Mouse (Mus musculus) neural tube, embryonic 13.5 days (tissue): ENCODE measurements around the gene Hps1. TPM values are rescaled to one million over a fixed set of nuclear protein-coding genes. Genes with fewer than 3 reads are reported as not detected.

Experiments
- ATAC-seq: fragments of 200-750 bp; cut with Nextera tagmentation; 2 replicates; pipeline ENCODE4 v1.8.0; 2017; ENCODE audit warnings: low read depth, mild to moderate bottlenecking, moderate TSS enrichment, moderate library complexity
- H3K27ac ChIP-seq: fragments of 300-500 bp; sonication (generic); replicated peaks from 2 replicates; pipeline ENCODE4 v1.5.1; 2015; ENCODE audit warnings: moderate library complexity, mild to moderate bottlenecking, inconsistent platforms
- H3K27me3 ChIP-seq: fragments of 300-500 bp; sonication (generic); 2 replicates; pipeline ENCODE4 v1.6.1; 2015; ENCODE audit warnings: mild to moderate bottlenecking, inconsistent platforms
- H3K36me3 ChIP-seq: fragments of 300-500 bp; sonication (generic); 2 replicates; pipeline ENCODE4 v1.6.1; 2015; ENCODE audit warnings: mild to moderate bottlenecking, inconsistent platforms
- H3K4me1 ChIP-seq: fragments of 300-500 bp; sonication (generic); replicated peaks from 2 replicates; pipeline ENCODE4 v1.6.1; 2015; ENCODE audit warnings: inconsistent platforms
- H3K4me2 ChIP-seq: fragments of 300-500 bp; sonication (generic); 2 replicates; pipeline ENCODE4 v1.6.1; 2015; ENCODE audit warnings: inconsistent platforms, mild to moderate bottlenecking, moderate library complexity
- H3K4me3 ChIP-seq: fragments of 300-500 bp; sonication (generic); 2 replicates; pipeline ENCODE4 v1.5.1; 2015; ENCODE audit warnings: mild to moderate bottlenecking, inconsistent platforms
- H3K9ac ChIP-seq: fragments of 300-500 bp; sonication (generic); 2 replicates; pipeline ENCODE4 v1.6.1; 2015; ENCODE audit warnings: moderate library complexity, mild to moderate bottlenecking, inconsistent platforms
- H3K9me3 ChIP-seq: fragments of 300-500 bp; sonication (generic); 2 replicates; pipeline ENCODE4 v1.6.1; 2016; ENCODE audit warnings: inconsistent platforms
- WGBS: fragments of 180-500 bp; shearing (Covaris S2); methylation state at CpG from one replicate; pipeline ENCODE4 v1.1.7; 2015; 5-methylcytosine and 5-hydroxymethylcytosine counted together
- polyA plus RNA-seq: library from polyadenylated mRNA; unstranded; fragments of >200 nt; fragmentation: Nextera tagmentation; extraction: Ambion mirVana; gene quantifications from 2 replicates; pipeline ENCODE4 v1.2.1, GENCODE M21; 2015

Gene Hps1
- polyA plus RNA-seq, 1 experiment from 2014 or later: 13.5 TPM

GRCm38 (mm10) chr19:42737753-42738152 is 42.0 kb downstream of the Hps1 start:
- no peak overlapping the region for H3K4me3 ChIP-seq
- H3K9ac ChIP-seq: no peak overlapping the region
- 72% methylated on average over 9 of the region's 9 CpGs for WGBS
- H3K4me2 ChIP-seq: no peak overlapping the region
- no peak overlapping the region for H3K27ac ChIP-seq
- no peaks in the 10 kb centered on the region for H3K36me3 ChIP-seq
- H3K4me1 ChIP-seq: 0 out of 2 replicates have a peak, but pooled peaks cover 3% of the 10 kb centered on the region
- H3K27me3 ChIP-seq: peaks cover 23% of the 10 kb centered on the region
- H3K9me3 ChIP-seq: no peaks in the 10 kb centered on the region
- ATAC-seq: no peak

DNA sequence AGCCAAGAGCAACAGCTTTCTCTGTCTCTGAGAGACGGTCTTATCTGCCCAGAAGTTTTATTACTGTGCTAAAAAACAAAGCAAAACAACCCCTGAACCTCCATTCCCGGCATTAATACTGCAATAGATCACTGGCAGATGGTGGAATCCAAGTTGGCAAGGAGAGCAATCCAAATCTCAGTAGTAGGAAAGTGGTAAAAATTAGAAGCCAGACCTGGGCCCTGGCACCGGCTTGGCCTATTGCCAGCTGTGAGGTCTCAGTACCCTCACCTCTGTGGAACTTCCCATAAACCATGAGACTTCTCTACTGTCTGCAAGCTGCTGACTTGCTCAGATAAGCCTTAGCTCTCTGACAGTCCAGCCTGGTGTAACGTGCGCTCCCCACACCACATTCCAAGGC is 44.8 kb downstream of the Hps1 start:
- H3K9ac ChIP-seq: no peak overlapping the region
- H3K9me3 ChIP-seq: no peaks in the 10 kb centered on the region
- H3K4me2 ChIP-seq: no peak overlapping the region
- ATAC-seq: no peak
- H3K27me3 ChIP-seq: no peaks in the 10 kb centered on the region
- no peaks in the 10 kb centered on the region for H3K4me1 ChIP-seq
- no peaks in the 10 kb centered on the region for H3K36me3 ChIP-seq
- no peak overlapping the region for H3K27ac ChIP-seq
- no peak overlapping the region for H3K4me3 ChIP-seq
- WGBS: 75% methylated on average over 5 of the region's 5 CpGs

GRCm38 (mm10) chr19:42727424-42727823 is 52.4 kb downstream of the Hps1 start:
- ATAC-seq: no peak
- H3K4me2 ChIP-seq: no peak overlapping the region
- no peak overlapping the region for H3K27ac ChIP-seq
- H3K9ac ChIP-seq: no peak overlapping the region
- H3K27me3 ChIP-seq: no peaks in the 10 kb centered on the region
- no peak overlapping the region for H3K4me3 ChIP-seq
- H3K36me3 ChIP-seq: no peaks in the 10 kb centered on the region
- no peaks in the 10 kb centered on the region for H3K9me3 ChIP-seq
- H3K4me1 ChIP-seq: peaks cover 14% of the 10 kb centered on the region
- WGBS: 88% methylated on average over 4 of the region's 4 CpGs

GRCm38 (mm10) chr19:42726766-42727165 is 53.0 kb downstream of the Hps1 start:
- no peak for ATAC-seq
- Histone ChIP-seq H3K9ac (no peak overlapping the region), H3K9me3 (no peaks in the 10 kb centered on the region), H3K27me3 (no peaks in the 10 kb centered on the region), H3K4me1 (peaks cover 20% of the 10 kb centered on the region), H3K4me2 (no peak overlapping the region), H3K4me3 (no peak overlapping the region), H3K36me3 (no peaks in the 10 kb centered on the region), H3K27ac (no peak overlapping the region)
- 84% methylated on average over 10 of the region's 10 CpGs for WGBS

GRCm38 (mm10) chr19:42725973-42726350 is 53.8 kb downstream of the Hps1 start:
- Histone ChIP-seq H3K4me1 (peaks cover 20% of the 10 kb centered on the region), H3K4me3 (no peak overlapping the region), H3K9ac (no peak overlapping the region), H3K36me3 (no peaks in the 10 kb centered on the region), H3K27ac (no peak overlapping the region), H3K4me2 (no peak overlapping the region), H3K9me3 (no peaks in the 10 kb centered on the region), H3K27me3 (no peaks in the 10 kb centered on the region)
- WGBS: 52% methylated on average over 3 of the region's 3 CpGs
- ATAC-seq: no peak

DNA sequence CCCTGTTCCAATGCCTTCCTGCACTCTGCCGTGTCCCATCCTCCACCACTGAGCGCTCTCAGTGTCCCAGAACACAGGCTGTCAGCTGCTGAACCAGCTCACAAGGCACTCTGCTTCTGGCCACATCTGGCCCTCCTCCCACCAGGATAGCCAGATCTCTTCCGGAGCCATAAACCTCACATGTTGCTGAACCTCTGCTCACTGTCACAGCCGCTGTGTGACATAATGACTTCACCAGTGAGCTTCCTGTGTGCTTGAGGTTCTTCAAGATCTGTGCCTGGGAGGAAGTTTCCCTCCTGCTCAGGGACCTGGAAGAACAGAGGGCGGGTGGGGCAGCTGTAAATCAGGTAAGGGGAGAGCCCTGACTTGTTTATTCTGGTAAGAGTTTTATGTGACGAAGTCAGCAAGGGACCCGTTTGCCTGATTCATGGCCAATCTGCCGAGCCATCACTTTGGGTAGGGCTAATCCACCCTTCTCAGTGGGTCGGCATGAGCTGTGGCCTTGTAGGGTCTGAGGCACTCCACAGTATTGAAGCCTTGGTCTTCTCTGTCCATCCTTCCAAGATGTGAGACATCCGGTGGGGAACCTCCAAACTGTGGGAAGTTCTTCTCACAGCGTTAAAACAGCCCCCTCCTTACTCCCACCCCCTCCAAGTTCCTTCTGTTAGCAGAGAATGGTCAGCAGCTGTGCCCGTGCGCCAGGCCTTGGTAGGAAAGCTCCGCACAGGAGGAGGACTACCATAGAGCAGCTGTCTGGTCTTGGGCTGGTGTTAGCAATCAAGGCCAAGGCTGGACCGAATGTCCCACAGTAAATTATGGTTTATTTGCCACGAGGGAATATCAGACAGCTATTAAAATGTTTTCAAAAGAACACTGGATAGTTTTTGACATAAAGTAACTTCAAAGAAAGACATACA is 54.5 kb downstream of the Hps1 start:
- no peak overlapping the region for H3K9ac ChIP-seq
- H3K27me3 ChIP-seq: peaks cover 3% of the 10 kb centered on the region; the same call in 1 of the 2 replicates
- H3K36me3 ChIP-seq: no peaks in the 10 kb centered on the region
- peaks cover 20% of the 10 kb centered on the region for H3K4me1 ChIP-seq
- WGBS: 50% methylated on average over 16 of the region's 16 CpGs
- no peak overlapping the region for H3K27ac ChIP-seq
- H3K4me3 ChIP-seq: no peak overlapping the region
- no peaks in the 10 kb centered on the region for H3K9me3 ChIP-seq
- H3K4me2 ChIP-seq: no peak overlapping the region
- no peak for ATAC-seq

DNA sequence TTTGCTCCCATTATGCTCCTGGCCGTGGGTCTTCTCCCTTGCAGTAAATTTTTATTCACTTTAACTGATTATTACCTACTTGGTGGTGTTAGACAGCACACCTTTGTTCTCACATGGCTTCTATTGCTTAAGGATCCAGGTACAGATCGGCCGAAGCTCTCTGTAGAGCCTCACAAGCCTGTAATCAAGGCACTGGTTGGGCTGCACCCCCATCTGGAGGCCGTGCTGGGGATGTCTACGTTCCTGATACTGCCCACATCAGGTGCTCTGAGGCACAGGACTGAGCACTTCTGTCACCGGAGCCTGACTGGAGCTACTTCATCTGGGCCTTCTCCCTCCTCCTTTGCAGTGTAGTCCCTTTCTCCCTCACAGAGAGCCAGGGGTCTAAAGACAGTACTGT is 56.5 kb downstream of the Hps1 start:
- no peak overlapping the region for H3K4me2 ChIP-seq
- peaks cover 11% of the 10 kb centered on the region for H3K27me3 ChIP-seq
- H3K9ac ChIP-seq: no peak overlapping the region
- 72% methylated on average over 6 of the region's 6 CpGs for WGBS
- H3K36me3 ChIP-seq: no peaks in the 10 kb centered on the region
- no peak overlapping the region for H3K4me3 ChIP-seq
- peaks cover 30% of the 10 kb centered on the region for H3K4me1 ChIP-seq
- no peak overlapping the region for H3K27ac ChIP-seq
- H3K9me3 ChIP-seq: no peaks in the 10 kb centered on the region
- ATAC-seq: no peak

DNA sequence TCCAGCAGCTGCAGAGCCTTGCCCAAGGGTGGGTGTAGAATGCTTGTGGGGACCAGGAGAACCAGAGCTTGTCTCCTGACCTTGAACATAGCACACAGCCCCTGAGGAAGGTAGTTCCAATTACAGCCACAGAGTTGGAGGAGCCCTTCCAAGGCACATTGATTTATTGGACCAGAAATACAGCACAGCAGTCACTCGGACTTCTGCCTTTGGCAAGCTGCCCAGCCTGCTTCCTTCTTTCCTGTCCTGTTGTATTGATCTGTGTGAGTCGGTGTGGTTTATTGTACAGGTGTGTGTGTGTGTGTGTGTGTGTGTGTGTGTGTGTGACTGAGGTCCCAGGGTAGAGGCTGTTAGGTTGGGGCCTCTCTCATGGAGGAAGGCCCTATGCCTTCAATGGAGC is 57.3 kb downstream of the Hps1 start:
- Histone ChIP-seq H3K4me3 (no peak overlapping the region), H3K27me3 (peaks cover 12% of the 10 kb centered on the region), H3K4me2 (no peak overlapping the region), H3K36me3 (no peaks in the 10 kb centered on the region), H3K4me1 (peaks cover 30% of the 10 kb centered on the region), H3K9me3 (no peaks in the 10 kb centered on the region), H3K9ac (no peak overlapping the region), H3K27ac (peak overlapping the region; percentile 46)
- 11% methylated on average over 2 of the region's 2 CpGs for WGBS
- peak; percentile 28; the same call in 1 of the 2 replicates for ATAC-seq

GRCm38 (mm10) chr19:42718101-42718500 is 61.7 kb downstream of the Hps1 start:
- Histone ChIP-seq H3K36me3 (no peaks in the 10 kb centered on the region), H3K9me3 (no peaks in the 10 kb centered on the region), H3K27me3 (peaks cover 12% of the 10 kb centered on the region), H3K9ac (no peak overlapping the region), H3K4me3 (no peak overlapping the region), H3K4me1 (peaks cover 23% of the 10 kb centered on the region), H3K4me2 (no peak overlapping the region), H3K27ac (no peak overlapping the region)
- 79% methylated on average over 3 of the region's 3 CpGs for WGBS
- ATAC-seq: no peak

DNA sequence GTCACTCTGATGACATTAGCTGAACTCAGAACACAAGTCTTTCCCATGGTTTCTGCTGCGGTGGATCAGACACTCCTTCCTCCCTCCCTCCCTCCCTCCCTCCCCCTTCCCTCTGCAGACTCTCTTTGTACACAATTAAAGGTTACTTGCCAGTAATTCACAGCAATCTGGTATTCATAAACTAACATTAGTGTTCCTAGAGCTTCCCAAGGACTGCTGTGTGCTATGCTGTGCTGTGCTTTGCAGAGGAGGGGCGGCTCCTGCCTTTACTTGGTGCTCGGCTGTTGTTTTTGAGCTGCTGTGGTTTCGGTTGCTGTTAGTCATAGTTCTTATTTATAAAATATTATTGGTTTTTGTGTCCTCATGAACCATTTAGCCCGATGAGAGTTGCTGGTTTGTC is 62.1 kb downstream of the Hps1 start:
- Histone ChIP-seq H3K9ac (no peak overlapping the region), H3K36me3 (no peaks in the 10 kb centered on the region), H3K27ac (no peak overlapping the region), H3K4me3 (no peak overlapping the region), H3K4me2 (no peak overlapping the region), H3K9me3 (no peaks in the 10 kb centered on the region), H3K4me1 (peaks cover 19% of the 10 kb centered on the region; the same call in 1 of the 2 replicates), H3K27me3 (peaks cover 12% of the 10 kb centered on the region)
- no peak for ATAC-seq
- 75% methylated on average over 5 of the region's 5 CpGs for WGBS

DNA sequence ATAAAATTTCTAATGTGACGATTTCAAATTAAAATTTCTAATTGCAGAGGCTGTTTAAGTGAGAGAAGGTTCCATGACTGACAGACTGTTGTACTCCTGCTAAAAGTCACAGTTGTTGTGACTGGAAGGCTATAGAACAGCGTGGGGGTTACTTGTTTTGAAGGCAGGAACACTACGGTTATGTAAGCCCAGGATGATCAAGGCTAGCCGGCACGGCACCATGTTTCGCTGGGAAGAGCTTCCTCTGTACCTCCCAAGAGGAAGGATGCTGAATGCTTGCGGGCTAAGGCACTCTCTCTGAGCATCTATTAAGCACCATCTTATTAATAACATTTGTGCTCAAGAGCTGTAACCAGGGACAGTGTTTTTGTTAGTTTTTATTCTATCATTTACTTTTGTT is 63.3 kb downstream of the Hps1 start:
- Histone ChIP-seq H3K27me3 (peaks cover 12% of the 10 kb centered on the region), H3K27ac (no peak overlapping the region), H3K4me3 (no peak overlapping the region), H3K9me3 (no peaks in the 10 kb centered on the region), H3K9ac (no peak overlapping the region), H3K36me3 (no peaks in the 10 kb centered on the region), H3K4me2 (no peak overlapping the region), H3K4me1 (peaks cover 11% of the 10 kb centered on the region; the same call in 1 of the 2 replicates)
- no peak for ATAC-seq
- 64% methylated on average over 7 of the region's 7 CpGs for WGBS

GRCm38 (mm10) chr19:42713770-42714169 is 66.0 kb downstream of the Hps1 start:
- no peak overlapping the region for H3K27ac ChIP-seq
- no peak overlapping the region for H3K9ac ChIP-seq
- H3K9me3 ChIP-seq: no peaks in the 10 kb centered on the region
- H3K4me3 ChIP-seq: no peak overlapping the region
- peaks cover 6% of the 10 kb centered on the region; the same call in 1 of the 2 replicates for H3K27me3 ChIP-seq
- no peaks in the 10 kb centered on the region for H3K36me3 ChIP-seq
- no peaks in the 10 kb centered on the region for H3K4me1 ChIP-seq
- no peak overlapping the region for H3K4me2 ChIP-seq
- ATAC-seq: no peak
- WGBS: 93% methylated on average over 9 of the region's 9 CpGs
